Mouse (Mus musculus) myocyte (in vitro differentiated cells): ENCODE results near the gene Nup37.

ENCODE experiments used
- CEBPB ChIP-seq: IDR thresholded peaks from 2 replicates; pipeline ENCODE4 v1.6.1; 2011; ENCODE audit warnings: mild to moderate bottlenecking, moderate library complexity; ENCODE audit not compliant: poor library complexity, insufficient read depth, severe bottlenecking
- E2F4 ChIP-seq: IDR thresholded peaks from one replicate; pipeline ENCODE4 v1.6.1; 2011; ENCODE audit warnings: mild to moderate bottlenecking, control low read depth, moderate library complexity; ENCODE audit not compliant: insufficient read depth
- MYOG ChIP-seq, 3 experiments: IDR thresholded peaks; one replicate each; pipeline ENCODE4 v1.6.1; 2011; ENCODE audit warnings: control low read depth in 2 of 3, low read depth in 2 of 3, mild to moderate bottlenecking in 2 of 3; ENCODE audit not compliant: insufficient read length in 2 of 3, control insufficient read depth in 1 of 3, insufficient read depth in 1 of 3
- POLR2A ChIP-seq: IDR thresholded peaks from one replicate; pipeline ENCODE4 v1.6.1; 2011; ENCODE audit warnings: low read depth, mild to moderate bottlenecking, control low read depth, moderate library complexity; ENCODE audit not compliant: insufficient read length
- POLR2AphosphoS2 ChIP-seq: IDR thresholded peaks from one replicate; pipeline ENCODE4 v1.6.1; 2011; ENCODE audit warnings: low read depth, control low read depth; ENCODE audit not compliant: insufficient read length

DNA sequence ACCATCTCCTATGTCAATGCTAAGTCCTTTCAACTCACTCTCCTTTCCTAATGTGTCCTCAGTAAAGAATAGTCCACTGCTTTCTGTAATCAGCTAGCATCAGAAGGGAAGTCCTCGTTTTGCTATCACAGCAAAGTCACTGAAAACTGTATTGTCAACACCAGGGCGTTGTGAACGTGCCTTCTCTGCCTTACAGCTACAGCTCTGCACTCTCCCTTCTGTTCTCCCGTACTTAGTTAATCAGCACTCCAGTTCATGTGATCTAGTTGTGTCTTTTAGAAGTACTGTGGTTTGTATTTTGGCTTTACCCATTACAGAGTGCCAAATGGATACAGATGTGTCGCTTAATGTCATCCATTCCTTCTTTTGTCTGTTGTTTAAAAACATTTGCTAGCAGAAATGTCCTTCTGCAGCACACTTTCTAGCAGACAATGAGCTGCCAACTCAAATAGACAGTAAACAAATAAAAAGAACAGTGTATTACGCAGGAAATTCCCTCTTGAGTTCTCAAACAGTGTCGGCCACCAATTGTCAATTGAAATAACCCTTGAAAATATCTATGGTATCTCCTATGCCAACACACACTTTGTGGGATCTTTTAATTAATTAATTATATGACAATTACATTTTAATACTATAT is 20.8 kb downstream of the Nup37 start:
- TF ChIP-seq MYOG (IDR thresholded peaks at IDR 0.05; ENCODE audit: control insufficient read depth in 1 of 3, insufficient read depth in 1 of 3, insufficient read length in 2 of 3, low read depth in 2 of 3) = no peak
- no peak for TF ChIP-seq POLR2A
- TF ChIP-seq POLR2AphosphoS2 = no peak
- no peak for TF ChIP-seq E2F4
- TF ChIP-seq CEBPB = no peak
